Mouse (Mus musculus): ENCODE data around the gene Tmem254b. TPM values are rescaled to one million over a fixed set of nuclear protein-coding genes. Genes with fewer than 3 reads are reported as not detected.

Tmem254b gene
- polyA plus RNA-seq, 2 experiments, result 6.7 to 17.3 TPM

Other genes starting within 250 kb of the Tmem254b start
- 0.11 TPM in 2 replicates for gene Duxbl1, start 228.5 kb downstream of the Tmem254b start, polyA plus RNA-seq (2012; rRNA removed)
- 0.05 and 0.23 TPM in 2 replicates for gene Duxbl1, start 228.5 kb downstream of the Tmem254b start, polyA plus RNA-seq (2014; fragmentation: Nextera tagmentation; extraction: Ambion mirVana)
- 2.6 and 3.3 TPM in 2 replicates for gene Gm9780, start 164.3 kb downstream of the Tmem254b start, polyA plus RNA-seq (2012; rRNA removed)
- 1.2 and 1.9 TPM in 2 replicates for gene Gm9780, start 164.3 kb downstream of the Tmem254b start, polyA plus RNA-seq (2014; fragmentation: Nextera tagmentation; extraction: Ambion mirVana)
- gene Tmem254c, start 139.7 kb downstream of the Tmem254b start, polyA plus RNA-seq (2012; rRNA removed), result 5.0 and 6.0 TPM in 2 replicates
- 12.3 and 13.8 TPM in 2 replicates for gene Tmem254c, start 139.7 kb downstream of the Tmem254b start, polyA plus RNA-seq (2014; fragmentation: Nextera tagmentation; extraction: Ambion mirVana)
- gene Cphx2, start 125.5 kb downstream of the Tmem254b start, polyA plus RNA-seq (2012; rRNA removed), result not detected in 2 replicates
- gene Cphx2, start 125.5 kb downstream of the Tmem254b start, polyA plus RNA-seq (2014; fragmentation: Nextera tagmentation; extraction: Ambion mirVana), result not detected in 2 replicates
- gene Cphx3, start 124.7 kb downstream of the Tmem254b start, polyA plus RNA-seq (2012; rRNA removed), result not detected in 2 replicates
- not detected in 2 replicates for gene Cphx3, start 124.7 kb downstream of the Tmem254b start, polyA plus RNA-seq (2014; fragmentation: Nextera tagmentation; extraction: Ambion mirVana)
- gene Duxbl2, start 88.7 kb downstream of the Tmem254b start, polyA plus RNA-seq (2012; rRNA removed), result 0.06 TPM in 1 of 2 replicates, not detected in the other
- gene Duxbl2, start 88.7 kb downstream of the Tmem254b start, polyA plus RNA-seq (2014; fragmentation: Nextera tagmentation; extraction: Ambion mirVana), result not detected in 2 replicates
- 0.41 and 0.49 TPM in 2 replicates for gene Plac9b, start 24.6 kb downstream of the Tmem254b start, polyA plus RNA-seq (2012; rRNA removed)
- 1.9 and 3.2 TPM in 2 replicates for gene Plac9b, start 24.6 kb downstream of the Tmem254b start, polyA plus RNA-seq (2014; fragmentation: Nextera tagmentation; extraction: Ambion mirVana)
- 0.13 TPM in 1 of 2 replicates, not detected in the other for gene Duxbl3, start 50.9 kb upstream of the Tmem254b start, polyA plus RNA-seq (2012; rRNA removed)
- not detected in 2 replicates for gene Duxbl3, start 50.9 kb upstream of the Tmem254b start, polyA plus RNA-seq (2014; fragmentation: Nextera tagmentation; extraction: Ambion mirVana)